Mouse (Mus musculus) kidney, embryonic 15.5 days (tissue): ENCODE data around the gene Asb8. TPM values are rescaled to one million over a fixed set of nuclear protein-coding genes. Genes with fewer than 3 reads are reported as not detected.

Experiments used
- ATAC-seq: fragments of 200-750 bp; cut with Nextera tagmentation; replicated peaks from 2 replicates; pipeline ENCODE4 v1.8.0; 2017; ENCODE audit warnings: moderate TSS enrichment; ENCODE audit not compliant: low FRiP score
- H3K27ac ChIP-seq: fragments of 300-500 bp; sonication (generic); 2 replicates; pipeline ENCODE4 v1.5.1; 2015; ENCODE audit warnings: mild to moderate bottlenecking, inconsistent platforms
- H3K27me3 ChIP-seq: fragments of 300-500 bp; sonication (generic); 2 replicates; pipeline ENCODE4 v1.6.1; 2015; ENCODE audit warnings: inconsistent platforms
- H3K36me3 ChIP-seq: fragments of 300-500 bp; sonication (generic); 2 replicates; pipeline ENCODE4 v1.6.1; 2015; ENCODE audit warnings: inconsistent platforms
- H3K4me1 ChIP-seq: fragments of 300-500 bp; sonication (generic); 2 replicates; pipeline ENCODE4 v1.6.1; 2015; ENCODE audit warnings: inconsistent platforms
- H3K4me2 ChIP-seq: fragments of 300-500 bp; sonication (generic); 2 replicates; pipeline ENCODE4 v1.6.1; 2015; ENCODE audit warnings: moderate library complexity, mild to moderate bottlenecking, inconsistent platforms
- H3K4me3 ChIP-seq: fragments of 300-500 bp; sonication (generic); replicated peaks from 2 replicates; pipeline ENCODE4 v1.5.1; 2015; ENCODE audit warnings: mild to moderate bottlenecking, inconsistent platforms
- H3K9ac ChIP-seq: fragments of 300-500 bp; sonication (generic); 2 replicates; pipeline ENCODE4 v1.6.1; 2015; ENCODE audit warnings: mild to moderate bottlenecking, inconsistent platforms
- H3K9me3 ChIP-seq: fragments of 300-500 bp; sonication (generic); replicated peaks from 2 replicates; pipeline ENCODE4 v1.6.1; 2016; ENCODE audit warnings: inconsistent platforms
- WGBS: fragments of 180-500 bp; shearing (Covaris S2); methylation state at CpG from one replicate; pipeline ENCODE4 v1.1.7; 2015; ENCODE audit warnings: mixed read lengths; 5-methylcytosine and 5-hydroxymethylcytosine counted together
- polyA plus RNA-seq: library from polyadenylated mRNA; unstranded; fragments of >200 nt; fragmentation: Nextera tagmentation; extraction: Ambion mirVana; gene quantifications from 2 replicates; pipeline ENCODE4 v1.2.1, GENCODE M21; 2015

Asb8 gene
- polyA plus RNA-seq, 1 experiment from 2014 or later = 47.4 TPM

DNA sequence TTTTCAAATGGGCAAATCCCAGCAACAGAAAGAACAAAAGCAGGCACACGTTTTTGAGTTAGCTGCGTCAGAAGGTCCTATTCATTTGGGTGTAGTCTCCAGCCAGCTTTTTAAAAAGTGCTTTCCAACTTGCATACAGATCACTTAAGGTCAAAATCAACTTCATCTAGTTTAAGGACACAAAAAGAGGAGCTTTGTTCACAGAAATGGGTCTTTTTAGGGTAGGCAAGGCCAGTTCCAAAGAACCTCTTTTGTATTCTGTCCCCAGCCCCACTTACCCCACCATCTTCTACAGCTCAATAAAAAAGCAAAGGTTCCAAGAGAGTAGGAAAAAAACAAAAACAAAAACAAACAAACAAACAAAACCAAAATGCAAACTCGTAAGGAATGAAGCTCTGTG lies 30.8 kb downstream of the Asb8 start:
- peaks cover 95% of the 10 kb centered on the region for H3K36me3 ChIP-seq
- H3K9ac ChIP-seq = no peak overlapping the region
- no peaks in the 10 kb centered on the region for H3K27me3 ChIP-seq
- ATAC-seq = no peak
- no peak overlapping the region for H3K4me2 ChIP-seq
- H3K4me3 ChIP-seq = no peak overlapping the region
- no peak overlapping the region for H3K27ac ChIP-seq
- no peaks in the 10 kb centered on the region for H3K9me3 ChIP-seq
- peaks cover 5% of the 10 kb centered on the region; the same call in 1 of the 2 replicates for H3K4me1 ChIP-seq
- 84% methylated on average over 3 of the region's 3 CpGs for WGBS

DNA sequence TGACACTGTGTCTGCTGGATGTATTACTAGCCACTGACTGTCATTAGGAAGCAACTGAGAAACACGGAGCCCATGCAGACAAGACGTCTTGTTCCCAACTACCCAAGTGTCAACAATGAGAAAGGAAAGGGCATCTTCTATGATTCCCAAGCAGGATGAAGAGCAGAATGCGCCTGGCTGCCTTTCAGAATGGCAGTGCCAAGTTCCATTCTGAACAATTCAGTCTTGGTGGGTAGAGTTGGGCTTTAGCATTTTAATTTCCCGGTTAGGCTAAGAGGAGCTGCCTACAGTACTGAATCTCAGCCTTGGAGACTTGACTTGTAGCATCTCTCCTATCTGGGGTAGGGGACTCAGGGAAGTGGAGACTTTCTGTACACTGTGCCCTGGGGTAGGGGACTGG lies 31.4 kb downstream of the Asb8 start:
- Histone ChIP-seq H3K4me1 (peaks cover 2% of the 10 kb centered on the region; the same call in 1 of the 2 replicates), H3K4me2 (no peak overlapping the region), H3K4me3 (no peak overlapping the region), H3K27me3 (no peaks in the 10 kb centered on the region), H3K9ac (no peak overlapping the region), H3K9me3 (no peaks in the 10 kb centered on the region), H3K36me3 (peaks cover 90% of the 10 kb centered on the region), H3K27ac (no peak overlapping the region)
- no peak for ATAC-seq
- WGBS = 85% methylated on average over 4 of the region's 4 CpGs

DNA sequence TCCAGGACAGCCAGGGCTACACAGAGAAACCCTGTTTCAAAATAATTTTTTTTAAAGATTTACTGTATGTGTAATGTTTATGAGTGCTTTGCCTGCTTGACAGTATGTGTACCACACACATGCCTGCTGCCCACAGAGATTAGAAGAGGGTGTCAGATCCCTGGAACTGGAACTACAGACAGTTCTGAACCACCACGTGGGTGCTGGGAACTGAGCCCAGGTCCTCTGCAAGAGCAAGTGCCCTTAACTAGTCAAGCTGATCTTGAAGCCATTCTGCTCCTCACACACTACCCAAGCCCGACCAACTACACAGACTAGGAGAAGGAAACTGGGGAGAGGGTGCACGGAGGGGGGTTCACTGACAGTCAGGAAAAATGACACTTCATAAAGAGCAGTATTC lies 32.0 kb downstream of the Asb8 start:
- no peak overlapping the region for H3K27ac ChIP-seq
- WGBS = 88% methylated on average over 3 of the region's 3 CpGs
- H3K9me3 ChIP-seq = no peaks in the 10 kb centered on the region
- H3K4me2 ChIP-seq = no peak overlapping the region
- peaks cover 84% of the 10 kb centered on the region for H3K36me3 ChIP-seq
- H3K27me3 ChIP-seq = no peaks in the 10 kb centered on the region
- no peak overlapping the region for H3K4me3 ChIP-seq
- H3K4me1 ChIP-seq = peaks cover 8% of the 10 kb centered on the region; the same call in 1 of the 2 replicates
- no peak for ATAC-seq
- no peak overlapping the region for H3K9ac ChIP-seq

DNA sequence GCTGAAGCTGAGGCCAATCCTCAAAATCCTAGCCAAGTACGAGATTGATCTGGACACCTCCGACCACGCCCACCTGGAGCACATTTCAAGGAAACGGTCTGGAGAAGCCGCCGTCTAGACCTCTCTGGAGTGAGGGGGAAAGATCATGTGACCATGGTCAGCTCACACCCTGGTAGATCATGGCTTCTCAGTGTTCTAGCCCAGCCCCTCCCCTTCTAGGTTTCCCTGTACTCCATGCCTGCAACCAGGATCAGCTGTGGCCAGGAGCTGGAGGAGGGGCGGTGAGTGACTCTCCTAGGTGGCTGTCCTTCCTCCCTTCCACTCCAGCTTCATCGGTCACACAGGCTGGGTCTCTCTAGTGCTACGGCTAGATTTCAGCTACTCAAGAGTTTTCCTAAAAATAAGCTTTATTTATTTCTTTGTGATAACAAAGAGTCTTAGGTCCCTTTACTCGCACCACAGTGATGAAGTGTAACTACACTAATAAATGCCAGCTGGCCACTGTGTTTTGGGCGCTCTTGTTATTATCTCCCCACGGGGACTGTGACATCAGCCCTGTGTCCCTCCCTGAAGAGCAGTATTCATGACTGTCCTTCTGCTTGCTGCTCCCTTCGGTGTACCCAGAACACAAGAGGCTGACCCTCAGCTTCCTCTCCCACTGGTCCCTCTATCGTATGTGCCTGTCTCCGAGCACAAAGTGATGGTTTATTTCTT lies 33.3 kb downstream of the Asb8 start:
- no peak overlapping the region for H3K27ac ChIP-seq
- no peaks in the 10 kb centered on the region for H3K9me3 ChIP-seq
- peaks cover 20% of the 10 kb centered on the region for H3K4me1 ChIP-seq
- no peak overlapping the region for H3K4me3 ChIP-seq
- H3K9ac ChIP-seq = no peak overlapping the region
- H3K27me3 ChIP-seq = no peaks in the 10 kb centered on the region
- no peak overlapping the region for H3K4me2 ChIP-seq
- H3K36me3 ChIP-seq = peaks cover 74% of the 10 kb centered on the region
- 82% methylated on average over 15 of the region's 15 CpGs for WGBS
- no peak for ATAC-seq

DNA sequence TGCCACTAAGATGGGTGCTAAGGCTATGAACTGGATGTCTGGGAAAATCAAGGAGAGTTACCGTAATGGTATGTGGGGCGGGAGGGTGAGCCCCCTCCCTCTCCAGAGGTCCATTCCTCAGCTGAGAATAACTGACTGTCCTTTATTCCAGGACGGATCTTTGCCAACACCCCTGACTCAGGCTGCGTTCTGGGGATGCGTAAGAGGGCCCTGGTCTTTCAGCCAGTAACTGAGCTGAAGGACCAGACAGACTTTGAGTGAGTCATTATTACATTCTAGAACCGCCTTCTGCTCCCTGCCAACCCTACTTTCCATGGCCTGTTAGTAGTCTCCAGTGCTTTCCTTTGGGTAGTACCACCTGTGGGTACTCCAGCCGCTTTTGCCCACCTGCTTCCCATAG lies 34.0 kb downstream of the Asb8 start:
- Histone ChIP-seq H3K4me1 (peaks cover 22% of the 10 kb centered on the region), H3K9me3 (no peaks in the 10 kb centered on the region), H3K4me3 (no peak overlapping the region), H3K36me3 (peaks cover 74% of the 10 kb centered on the region), H3K27ac (no peak overlapping the region), H3K27me3 (no peaks in the 10 kb centered on the region), H3K4me2 (no peak overlapping the region), H3K9ac (no peak overlapping the region)
- ATAC-seq = no peak
- 90% methylated on average over 7 of the region's 7 CpGs for whole genome bisulfite sequencing

- no peaks in the 10 kb centered on the region for H3K27me3 ChIP-seq
- H3K36me3 ChIP-seq = peaks cover 74% of the 10 kb centered on the region
- H3K4me2 ChIP-seq = no peak overlapping the region
- H3K9me3 ChIP-seq = no peaks in the 10 kb centered on the region
- no peak overlapping the region for H3K27ac ChIP-seq
- no peak overlapping the region for H3K4me3 ChIP-seq
- 90% methylated on average over 4 of the region's 4 CpGs for WGBS
- ATAC-seq = no peak
- no peak overlapping the region for H3K9ac ChIP-seq
- peaks cover 26% of the 10 kb centered on the region for H3K4me1 ChIP-seq
Measured at GRCm38 (mm10) chr15:98131001-98131400, 34.4 kb downstream of the Asb8 start.

DNA sequence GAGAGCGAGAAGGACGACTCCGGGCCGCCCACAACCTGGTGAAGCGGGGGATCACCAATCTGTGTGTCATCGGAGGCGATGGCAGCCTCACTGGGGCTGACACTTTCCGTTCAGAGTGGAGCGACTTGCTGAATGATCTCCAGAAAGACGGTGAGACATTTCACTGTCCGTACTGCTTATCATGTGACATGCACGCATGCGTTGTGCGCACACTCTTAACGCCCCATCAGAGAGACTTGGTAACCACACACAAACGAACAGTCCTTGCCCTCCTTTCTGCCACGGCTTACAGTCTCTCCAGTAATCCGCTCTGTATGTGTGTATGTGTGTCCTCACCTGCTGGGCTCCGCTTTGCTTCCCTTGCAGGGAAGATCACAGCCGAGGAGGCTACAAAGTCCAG lies 44.6 kb downstream of the Asb8 start:
- H3K36me3 ChIP-seq = peaks cover 91% of the 10 kb centered on the region
- H3K4me2 ChIP-seq = no peak overlapping the region
- ATAC-seq = no peak
- H3K27ac ChIP-seq = no peak overlapping the region
- H3K27me3 ChIP-seq = no peaks in the 10 kb centered on the region
- WGBS = 94% methylated on average over 20 of the region's 20 CpGs
- no peaks in the 10 kb centered on the region for H3K9me3 ChIP-seq
- H3K4me1 ChIP-seq = no peaks in the 10 kb centered on the region
- no peak overlapping the region for H3K4me3 ChIP-seq
- no peak overlapping the region for H3K9ac ChIP-seq

DNA sequence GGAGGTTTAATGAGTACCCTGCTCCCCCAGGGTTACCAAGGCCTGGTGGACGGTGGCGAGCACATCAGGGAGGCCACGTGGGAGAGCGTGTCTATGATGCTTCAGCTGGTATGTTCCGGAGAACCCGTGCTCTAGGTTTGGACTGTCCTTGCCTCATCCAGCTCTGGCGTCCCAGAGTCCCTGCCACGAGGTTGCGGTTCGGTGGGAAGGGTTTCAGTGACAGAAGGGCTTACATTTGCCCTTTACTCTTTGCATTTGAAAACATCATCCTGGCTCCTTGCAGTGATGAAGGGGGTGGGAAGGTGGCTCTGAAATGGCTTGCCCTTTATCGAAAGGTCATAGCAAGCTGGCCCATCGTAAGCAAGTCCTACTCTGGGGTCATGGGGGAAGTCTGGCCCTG lies 46.1 kb downstream of the Asb8 start:
- no peak overlapping the region for H3K4me2 ChIP-seq
- no peak overlapping the region for H3K4me3 ChIP-seq
- whole genome bisulfite sequencing = 81% methylated on average over 12 of the region's 12 CpGs
- H3K4me1 ChIP-seq = no peaks in the 10 kb centered on the region
- no peaks in the 10 kb centered on the region for H3K27me3 ChIP-seq
- H3K36me3 ChIP-seq = peaks cover 87% of the 10 kb centered on the region
- no peak for ATAC-seq
- no peak overlapping the region for H3K9ac ChIP-seq
- H3K27ac ChIP-seq = no peak overlapping the region
- no peaks in the 10 kb centered on the region for H3K9me3 ChIP-seq

GRCm38 (mm10) chr15:98116287-98116686 lies 49.1 kb downstream of the Asb8 start:
- Histone ChIP-seq H3K36me3 (peaks cover 71% of the 10 kb centered on the region), H3K27me3 (no peaks in the 10 kb centered on the region), H3K9me3 (no peaks in the 10 kb centered on the region), H3K27ac (no peak overlapping the region), H3K9ac (no peak overlapping the region), H3K4me3 (no peak overlapping the region), H3K4me2 (no peak overlapping the region), H3K4me1 (no peaks in the 10 kb centered on the region)
- no peak for ATAC-seq
- WGBS = 86% methylated on average over 5 of the region's 5 CpGs

GRCm38 (mm10) chr15:98115779-98116163 lies 49.7 kb downstream of the Asb8 start:
- WGBS = 87% methylated on average over 9 of the region's 9 CpGs

DNA sequence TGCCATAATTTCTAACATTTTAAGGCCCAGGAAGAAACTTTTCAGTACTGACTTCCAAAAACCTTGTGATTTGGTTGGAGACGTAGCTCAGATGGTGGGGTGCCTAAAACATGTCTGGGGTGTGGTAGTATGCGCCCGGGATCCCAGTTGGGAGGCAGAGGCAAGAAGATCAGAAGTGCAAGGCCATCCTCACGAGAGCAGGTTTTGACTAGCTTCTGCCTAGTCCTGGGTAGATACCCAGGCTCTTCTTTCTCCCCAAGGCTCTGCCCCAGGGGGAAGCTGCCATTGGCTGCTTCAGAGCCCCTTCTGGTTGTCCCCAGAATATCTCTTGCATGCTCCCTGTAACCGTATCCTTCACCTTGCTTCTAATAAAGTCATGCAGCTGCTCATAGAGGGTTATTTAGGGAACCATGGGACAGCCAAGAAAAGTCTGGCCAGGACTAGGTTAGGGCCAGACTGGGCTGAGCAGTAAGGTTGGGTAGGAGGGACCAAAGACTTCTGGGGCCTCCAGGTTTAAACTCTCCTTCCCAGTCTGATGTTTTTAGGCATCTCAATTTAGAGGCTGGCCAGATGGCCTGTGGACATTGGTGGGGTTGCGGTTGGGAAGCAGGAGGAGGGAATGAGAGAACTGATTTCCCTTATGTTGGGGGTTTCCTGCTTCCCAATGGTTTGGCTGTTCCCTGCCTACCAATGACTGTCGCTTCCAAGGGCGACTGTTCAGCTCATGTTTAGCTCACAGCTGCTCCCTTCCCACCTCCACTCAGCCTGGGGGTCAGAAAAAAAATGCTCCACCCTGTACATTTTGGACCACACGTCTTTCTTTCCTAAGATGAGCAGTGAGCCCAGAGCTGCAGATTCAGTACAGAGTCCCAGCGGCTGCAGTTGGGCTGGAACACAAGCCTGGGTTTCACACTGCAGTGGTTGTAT lies 50.3 kb downstream of the Asb8 start:
- Histone ChIP-seq H3K9me3 (no peaks in the 10 kb centered on the region), H3K9ac (no peak overlapping the region), H3K27me3 (no peaks in the 10 kb centered on the region), H3K36me3 (peaks cover 59% of the 10 kb centered on the region), H3K4me3 (no peak overlapping the region), H3K4me1 (peaks cover under 1% of the 10 kb centered on the region; the same call in 1 of the 2 replicates), H3K27ac (no peak overlapping the region), H3K4me2 (no peak overlapping the region)
- no peak for ATAC-seq
- WGBS = 86% methylated on average over 10 of the region's 10 CpGs

More at GRCm38 (mm10) chr15:98115779-98116163, 49.7 kb downstream of the Asb8 start:
- Histone ChIP-seq H3K27ac (no peak overlapping the region), H3K27me3 (no peaks in the 10 kb centered on the region), H3K9me3 (no peaks in the 10 kb centered on the region), H3K4me2 (no peak overlapping the region), H3K9ac (no peak overlapping the region), H3K4me1 (no peaks in the 10 kb centered on the region), H3K36me3 (peaks cover 66% of the 10 kb centered on the region), H3K4me3 (no peak overlapping the region)
- ATAC-seq = no peak

- no peak overlapping the region for H3K27ac ChIP-seq
- H3K4me1 ChIP-seq = peaks cover 7% of the 10 kb centered on the region; the same call in 1 of the 2 replicates
- no peak for ATAC-seq
- WGBS = 78% methylated on average over 10 of the region's 10 CpGs
- no peak overlapping the region for H3K4me2 ChIP-seq
- H3K9ac ChIP-seq = no peak overlapping the region
- H3K9me3 ChIP-seq = no peaks in the 10 kb centered on the region
- peaks cover 51% of the 10 kb centered on the region for H3K36me3 ChIP-seq
- H3K4me3 ChIP-seq = no peak overlapping the region
- H3K27me3 ChIP-seq = no peaks in the 10 kb centered on the region
Measured at GRCm38 (mm10) chr15:98114098-98114851, 51.1 kb downstream of the Asb8 start.
